Mouse (Mus musculus) hindbrain, embryonic 12.5 days (tissue): ENCODE data around the gene AC141477.1. TPM values are rescaled to one million over a fixed set of nuclear protein-coding genes. Genes with fewer than 3 reads are reported as not detected.

Experiments
- ATAC-seq: fragments of 200-750 bp; cut with Nextera tagmentation; 2 replicates; pipeline ENCODE4 v1.8.0; 2017; ENCODE audit warnings: moderate TSS enrichment; ENCODE audit not compliant: low FRiP score
- H3K27ac ChIP-seq: fragments of 300-500 bp; sonication (generic); 2 replicates; pipeline ENCODE4 v1.5.1; 2016; ENCODE audit warnings: mild to moderate bottlenecking
- H3K27me3 ChIP-seq: fragments of 300-500 bp; sonication (generic); 2 replicates; pipeline ENCODE4 v1.6.1; 2016; ENCODE audit warnings: mild to moderate bottlenecking
- H3K36me3 ChIP-seq: fragments of 300-500 bp; sonication (generic); 2 replicates; pipeline ENCODE4 v1.6.1; 2016; ENCODE audit warnings: mild to moderate bottlenecking
- H3K4me1 ChIP-seq: fragments of 300-500 bp; sonication (generic); 2 replicates; pipeline ENCODE4 v1.6.1; 2016
- H3K4me2 ChIP-seq: fragments of 300-500 bp; sonication (generic); replicated peaks from 2 replicates; pipeline ENCODE4 v1.6.1; 2016; ENCODE audit warnings: mild to moderate bottlenecking
- H3K4me3 ChIP-seq: fragments of 300-500 bp; sonication (generic); 2 replicates; pipeline ENCODE4 v1.5.1; 2016; ENCODE audit warnings: mild to moderate bottlenecking
- H3K9ac ChIP-seq: fragments of 300-500 bp; sonication (generic); 2 replicates; pipeline ENCODE4 v1.6.1; 2016; ENCODE audit warnings: mild to moderate bottlenecking, moderate library complexity
- H3K9me3 ChIP-seq: fragments of 300-500 bp; sonication (generic); replicated peaks from 2 replicates; pipeline ENCODE4 v1.6.1; 2016; ENCODE audit warnings: mild to moderate bottlenecking
- WGBS: fragments of 180-500 bp; shearing (Covaris S2); methylation state at CpG from one replicate; pipeline ENCODE4 v1.1.7; 2016; 5-methylcytosine and 5-hydroxymethylcytosine counted together
- polyA plus RNA-seq: library from polyadenylated mRNA; unstranded; fragments of >200 nt; fragmentation: Nextera tagmentation; extraction: Ambion mirVana; gene quantifications from 2 replicates; pipeline ENCODE4 v1.2.1, GENCODE M21; 2016

The AC141477.1 gene
- polyA plus RNA-seq: not detected in 2 replicates

DNA sequence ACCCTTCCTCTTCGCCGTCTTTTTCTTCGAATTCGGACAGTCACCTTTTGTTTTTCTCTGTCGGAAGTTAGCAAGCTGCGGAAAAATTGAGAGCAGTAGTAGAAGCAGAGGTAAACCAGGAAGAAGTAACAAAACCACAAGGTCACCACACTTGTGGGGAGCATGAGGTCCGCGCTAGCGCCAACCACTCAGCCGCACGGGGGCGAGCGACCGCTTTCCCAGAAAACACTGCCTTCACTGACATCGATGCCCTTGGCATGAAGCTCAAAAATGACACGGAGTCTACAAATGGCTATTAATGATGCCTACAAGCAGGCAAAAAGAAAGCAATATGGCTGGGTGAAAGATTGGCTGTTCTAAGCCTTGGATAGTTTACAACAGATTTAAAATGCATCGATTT, at the start of gene AC141477.1:
Gene AC141477.1 (minus strand): TSS at position 164 of the 400 bp plus-strand sequence.
- no peaks in the 10 kb centered on the region for H3K9me3 ChIP-seq
- no peak within 1 kb of the TSS for H3K27ac ChIP-seq
- peaks cover 48% of the 10 kb centered on the region for H3K36me3 ChIP-seq
- no peak within 1 kb of the TSS for H3K4me3 ChIP-seq
- H3K4me1 ChIP-seq: peaks cover 17% of the 10 kb centered on the region
- H3K27me3 ChIP-seq: no peaks in the 10 kb centered on the region
- WGBS: 96% methylated on average over 17 of the region's 17 CpGs
- peak within 1 kb of the TSS; percentile 77; the same call in 1 of the 2 replicates for H3K4me2 ChIP-seq
- H3K9ac ChIP-seq: no peak within 1 kb of the TSS
- ATAC-seq: no peak

DNA sequence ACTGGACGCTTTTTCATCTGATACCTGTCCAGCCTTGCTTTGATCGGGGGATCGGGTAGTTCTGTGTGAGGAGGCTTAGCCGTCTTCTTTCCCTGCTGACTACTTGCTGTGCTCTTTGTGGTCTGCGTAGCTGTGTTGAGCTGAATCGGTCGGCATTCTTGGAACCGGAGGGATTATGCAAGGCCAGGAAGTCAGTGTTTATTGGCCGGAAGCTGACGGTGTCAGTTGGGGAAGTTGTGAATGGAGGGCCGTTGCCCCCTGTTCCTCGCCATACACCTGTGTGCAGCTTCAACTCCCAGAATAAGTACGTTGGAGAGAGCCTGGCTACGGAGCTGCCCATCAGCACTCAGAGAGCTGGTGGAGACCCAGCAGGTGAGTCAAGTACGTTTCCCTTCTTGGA, 49.0 kb upstream of the AC141477.1 start:
- H3K36me3 ChIP-seq: peaks cover 92% of the 10 kb centered on the region

GRCm38 (mm10) chr10:76488265-76488664, 48.0 kb upstream of the AC141477.1 start:
- Histone ChIP-seq H3K4me3 (no peak overlapping the region), H3K27me3 (no peaks in the 10 kb centered on the region), H3K36me3 (peaks cover 92% of the 10 kb centered on the region), H3K9ac (no peak overlapping the region), H3K27ac (no peak overlapping the region), H3K4me1 (no peaks in the 10 kb centered on the region), H3K9me3 (no peaks in the 10 kb centered on the region), H3K4me2 (no peak overlapping the region)
- 96% methylated on average over 8 of the region's 8 CpGs for WGBS
- no peak for ATAC-seq

More for the DNA sequence above, 49.0 kb upstream of the AC141477.1 start:
- no peaks in the 10 kb centered on the region for H3K4me1 ChIP-seq
- H3K4me3 ChIP-seq: no peak overlapping the region
- H3K9ac ChIP-seq: no peak overlapping the region
- no peak overlapping the region for H3K4me2 ChIP-seq
- H3K27me3 ChIP-seq: no peaks in the 10 kb centered on the region
- no peak for ATAC-seq
- no peaks in the 10 kb centered on the region for H3K9me3 ChIP-seq
- WGBS: 95% methylated on average over 15 of the region's 15 CpGs
- no peak overlapping the region for H3K27ac ChIP-seq

- no peak for ATAC-seq
- H3K27me3 ChIP-seq: no peaks in the 10 kb centered on the region
- H3K9me3 ChIP-seq: no peaks in the 10 kb centered on the region
- no peak overlapping the region for H3K27ac ChIP-seq
- peaks cover 95% of the 10 kb centered on the region for H3K36me3 ChIP-seq
- H3K4me2 ChIP-seq: no peak overlapping the region
- H3K4me1 ChIP-seq: no peaks in the 10 kb centered on the region
- H3K4me3 ChIP-seq: no peak overlapping the region
- no peak overlapping the region for H3K9ac ChIP-seq
- 98% methylated on average over 2 of the region's 2 CpGs for WGBS
Observed at GRCm38 (mm10) chr10:76486302-76486701, 46.1 kb upstream of the AC141477.1 start.

GRCm38 (mm10) chr10:76481480-76481879, 41.2 kb upstream of the AC141477.1 start:
- ATAC-seq: no peak
- Histone ChIP-seq H3K36me3 (peaks cover 96% of the 10 kb centered on the region), H3K9ac (no peak overlapping the region), H3K27ac (no peak overlapping the region), H3K4me3 (no peak overlapping the region), H3K4me2 (no peak overlapping the region), H3K4me1 (no peaks in the 10 kb centered on the region), H3K9me3 (no peaks in the 10 kb centered on the region), H3K27me3 (no peaks in the 10 kb centered on the region)
- 98% methylated on average over 6 of the region's 6 CpGs for WGBS

DNA sequence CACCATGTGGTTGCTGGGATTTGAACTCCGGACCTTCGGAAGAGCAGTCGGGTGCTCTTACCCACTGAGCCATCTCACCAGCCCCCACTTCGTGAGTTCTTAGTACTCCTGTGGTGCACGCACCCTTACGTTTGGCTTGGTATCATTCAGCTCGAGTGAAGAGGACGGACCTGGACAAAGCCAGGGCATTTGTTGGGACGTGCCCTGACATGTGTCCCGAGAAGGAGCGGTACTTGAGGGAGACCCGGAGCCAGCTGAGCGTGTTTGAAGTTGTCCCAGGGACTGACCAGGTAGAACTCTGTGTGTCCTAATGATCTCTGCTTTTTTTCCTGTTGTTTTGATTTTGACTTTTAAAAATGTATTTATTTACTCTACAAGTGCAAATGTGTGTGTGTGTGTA, 40.6 kb upstream of the AC141477.1 start:
- H3K9ac ChIP-seq: no peak overlapping the region
- no peak overlapping the region for H3K27ac ChIP-seq
- H3K4me3 ChIP-seq: no peak overlapping the region
- ATAC-seq: no peak
- H3K4me1 ChIP-seq: no peaks in the 10 kb centered on the region
- peaks cover 96% of the 10 kb centered on the region for H3K36me3 ChIP-seq
- no peak overlapping the region for H3K4me2 ChIP-seq
- no peaks in the 10 kb centered on the region for H3K27me3 ChIP-seq
- no peaks in the 10 kb centered on the region for H3K9me3 ChIP-seq
- WGBS: 90% methylated on average over 13 of the region's 13 CpGs

GRCm38 (mm10) chr10:76473759-76474158, 33.5 kb upstream of the AC141477.1 start:
- no peaks in the 10 kb centered on the region for H3K27me3 ChIP-seq
- H3K4me3 ChIP-seq: no peak overlapping the region
- H3K27ac ChIP-seq: no peak overlapping the region
- no peak for ATAC-seq
- peaks cover 76% of the 10 kb centered on the region for H3K36me3 ChIP-seq
- WGBS: 90% methylated on average over 5 of the region's 5 CpGs
- H3K4me2 ChIP-seq: no peak overlapping the region
- H3K9ac ChIP-seq: no peak overlapping the region
- peaks cover 11% of the 10 kb centered on the region for H3K4me1 ChIP-seq
- no peaks in the 10 kb centered on the region for H3K9me3 ChIP-seq

DNA sequence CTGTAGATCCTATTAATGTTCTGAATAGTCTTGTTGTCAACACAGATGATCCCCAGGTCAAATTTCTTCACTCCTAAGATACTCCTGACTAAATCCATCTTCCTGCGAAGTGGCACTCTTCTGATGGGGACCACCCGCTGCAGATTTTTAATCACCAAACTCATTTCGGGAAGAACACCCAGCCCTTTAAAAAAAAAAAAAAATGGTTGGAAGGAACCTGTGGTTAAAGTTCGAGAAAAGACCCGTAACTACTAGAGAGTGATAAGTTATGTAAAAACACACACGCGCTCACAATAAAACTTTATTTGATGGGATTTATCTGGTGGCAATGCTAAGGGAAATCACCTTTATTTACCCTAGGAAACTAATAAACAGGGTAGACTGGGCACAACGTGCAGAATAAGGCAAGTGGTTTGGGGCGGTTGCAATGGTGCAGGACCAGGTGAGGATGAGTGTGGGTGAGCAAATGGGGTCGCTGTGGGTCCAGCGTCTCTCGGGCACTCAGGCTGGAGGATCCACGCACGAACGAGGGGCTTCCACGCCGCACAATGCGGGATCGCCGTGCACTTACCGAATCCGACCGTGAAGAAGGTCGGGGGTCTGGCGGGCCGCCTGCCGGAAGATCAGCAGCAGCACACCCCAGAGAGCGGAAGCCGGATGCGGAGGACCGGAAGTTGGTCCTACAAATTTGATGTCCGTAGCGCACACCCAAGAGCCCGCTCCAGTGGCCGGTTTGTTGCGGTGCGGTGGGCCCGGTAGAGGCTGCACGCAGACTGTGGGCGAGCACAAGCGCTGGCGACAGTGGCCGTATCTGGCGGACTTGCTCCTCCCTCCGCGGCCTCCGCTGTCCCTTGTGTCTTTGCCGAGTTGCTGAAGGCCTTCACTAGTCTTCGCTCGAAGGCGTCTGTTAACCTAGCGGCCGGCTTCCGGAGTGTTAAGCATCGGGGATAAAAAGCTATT, 28.2 kb upstream of the AC141477.1 start, which contains the start of the genes Mcm3ap and Ybey:
Gene Mcm3ap (plus strand): TSS at position 725 of the 960 bp plus-strand sequence.
Gene Ybey (minus strand): TSS at position 912 of the 960 bp plus-strand sequence.
- 2% methylated on average over 55 of the region's 55 CpGs for WGBS
- peak within 1 kb of the TSS; percentile 71 for H3K9ac ChIP-seq

GRCm38 (mm10) chr10:76462721-76463120, 22.5 kb upstream of the AC141477.1 start:
- no peak overlapping the region for H3K4me2 ChIP-seq
- H3K27me3 ChIP-seq: no peaks in the 10 kb centered on the region
- H3K4me3 ChIP-seq: no peak overlapping the region
- H3K9me3 ChIP-seq: 0 out of 2 replicates have a peak, but pooled peaks cover 8% of the 10 kb centered on the region
- 89% methylated on average over 6 of the region's 6 CpGs for WGBS
- 0 out of 2 replicates have a peak, but pooled peaks cover 2% of the 10 kb centered on the region for H3K4me1 ChIP-seq
- H3K9ac ChIP-seq: no peak overlapping the region
- no peak overlapping the region for H3K27ac ChIP-seq
- no peak for ATAC-seq
- peaks cover 32% of the 10 kb centered on the region for H3K36me3 ChIP-seq

More for the DNA sequence above, 28.2 kb upstream of the AC141477.1 start, which contains the start of the genes Mcm3ap and Ybey:
- peaks cover 16% of the 10 kb centered on the region for H3K4me1 ChIP-seq
- H3K36me3 ChIP-seq: peaks cover 44% of the 10 kb centered on the region
- H3K27me3 ChIP-seq: no peaks in the 10 kb centered on the region
- no peaks in the 10 kb centered on the region for H3K9me3 ChIP-seq
- H3K4me3 ChIP-seq: peak within 1 kb of the TSS; percentile 57
- peak; percentile 97 for ATAC-seq
- peak within 1 kb of the TSS; percentile 87 for H3K27ac ChIP-seq
- peak within 1 kb of the TSS; percentile 60 for H3K4me2 ChIP-seq

DNA sequence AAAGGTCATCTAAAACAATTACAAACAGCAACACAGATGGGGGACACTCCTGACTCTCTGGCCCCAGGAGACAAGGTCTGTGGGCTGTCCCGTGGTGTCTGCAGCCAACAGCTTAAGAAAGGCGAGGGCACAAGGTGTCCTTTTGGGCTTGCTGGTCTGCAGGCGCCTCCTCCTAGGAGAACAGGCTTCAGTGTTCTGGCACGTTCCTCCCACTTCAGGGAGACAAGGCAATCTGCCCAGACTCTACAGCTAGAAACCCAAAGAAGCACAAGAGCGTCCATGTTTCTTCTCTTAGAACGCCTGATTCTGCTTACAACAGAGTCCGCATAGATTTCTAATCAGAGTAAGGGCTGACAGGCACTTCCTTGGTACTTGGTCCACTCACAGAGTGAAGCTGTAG, 22.1 kb upstream of the AC141477.1 start:
- Histone ChIP-seq H3K9ac (no peak overlapping the region), H3K27ac (no peak overlapping the region), H3K36me3 (peaks cover 32% of the 10 kb centered on the region), H3K27me3 (no peaks in the 10 kb centered on the region), H3K9me3 (0 out of 2 replicates have a peak, but pooled peaks cover 8% of the 10 kb centered on the region), H3K4me3 (no peak overlapping the region), H3K4me1 (no peaks in the 10 kb centered on the region), H3K4me2 (no peak overlapping the region)
- WGBS: 92% methylated on average over 7 of the region's 7 CpGs
- ATAC-seq: no peak

DNA sequence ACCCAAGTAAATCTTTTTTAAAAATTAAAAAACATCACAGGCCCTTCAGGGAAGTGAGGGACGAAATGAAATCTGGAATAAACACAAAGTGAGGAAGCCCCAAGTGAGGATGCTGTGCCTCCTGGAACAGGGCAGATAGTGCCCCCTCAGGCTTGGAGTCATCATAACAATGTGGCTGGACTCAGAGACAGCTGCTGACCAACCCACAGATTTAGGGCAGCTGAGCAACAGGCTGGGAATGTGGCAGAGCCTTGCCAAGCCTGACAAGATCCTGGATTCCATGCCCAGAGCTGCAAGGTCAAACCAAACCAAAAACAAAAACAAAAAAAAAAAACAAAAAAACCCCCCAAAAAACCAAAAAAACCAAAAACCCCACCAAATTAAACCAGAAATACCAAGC, 21.0 kb upstream of the AC141477.1 start:
- Histone ChIP-seq H3K4me1 (no peaks in the 10 kb centered on the region), H3K27me3 (no peaks in the 10 kb centered on the region), H3K36me3 (peaks cover 32% of the 10 kb centered on the region), H3K9ac (no peak overlapping the region), H3K4me3 (no peak overlapping the region), H3K27ac (no peak overlapping the region), H3K9me3 (0 out of 2 replicates have a peak, but pooled peaks cover 8% of the 10 kb centered on the region), H3K4me2 (no peak overlapping the region)
- no peak for ATAC-seq
- WGBS: 100% methylated on average over 1 of the region's 1 CpGs

- no peak overlapping the region for H3K4me2 ChIP-seq
- 52% methylated on average over 5 of the region's 5 CpGs for WGBS
- no peak overlapping the region for H3K27ac ChIP-seq
- H3K27me3 ChIP-seq: no peaks in the 10 kb centered on the region
- no peaks in the 10 kb centered on the region for H3K36me3 ChIP-seq
- no peak overlapping the region for H3K4me3 ChIP-seq
- no peaks in the 10 kb centered on the region for H3K4me1 ChIP-seq
- H3K9me3 ChIP-seq: 0 out of 2 replicates have a peak, but pooled peaks cover 8% of the 10 kb centered on the region
- no peak for ATAC-seq
- no peak overlapping the region for H3K9ac ChIP-seq
Observed at GRCm38 (mm10) chr10:76455289-76455688, 15.0 kb upstream of the AC141477.1 start.
